In genomic region chr8:78814743-78815142, GRCm38 (mm10) we compare ENCODE assay signal across 1 mouse cellular context.
TF ChIP-seq lines count a peak whose summit lies in the region.

No protein-coding gene starts in this region.

TF ChIP-seq in CH12.LX, 34 proteins besides CTCF, POLR2A, EP300 and RAD21 (continued from another document):
- TF ChIP-seq CHD1 (IDR thresholded peaks at IDR 0.05; ENCODE audit: low read depth, low read length) (no peak), TBP (conservative IDR thresholded peaks at IDR 0.05; ENCODE audit: low read depth, low read length) (no peak)
